Mouse (Mus musculus): Measurements from ENCODE around the gene Nek7. TPM values are rescaled to one million over a fixed set of nuclear protein-coding genes. Genes with fewer than 3 reads are reported as not detected.

Nek7 gene
- total and polyA plus RNA-seq, 3 experiments: 29.1 to 75.1 (median 63.7) TPM

- H3K4me3 ChIP-seq (replicated peaks in 1 of 3; ENCODE audit: low read depth in 2 of 3, low read length in 2 of 3, poor library complexity in 1 of 3): no peak overlapping the region
- in situ Hi-C loops (cut with MboI; ENCODE audit: low pct_ligation_motif_present, low pct_unique_long_range_greater_than_20kb, low sequenced_read_pairs): no loop called here
- H3K4me1 ChIP-seq (ENCODE audit: control insufficient read depth in 1 of 2, insufficient read depth in 2 of 2): peaks cover 13 to 78% of the 10 kb centered on the region in 2 experiments; a peak in 3 of 4 replicates
- dilution Hi-C loops (cut with MboI; ENCODE audit: extremely low pct_ligation_motif_present, extremely low pct_unique_long_range_greater_than_20kb, low sequenced_read_pairs): no loop called here
- peaks cover 0 to 30% of the 10 kb centered on the region in 2 experiments for H3K36me3 ChIP-seq (replicated peaks in 1 of 2; ENCODE audit: control insufficient read depth in 1 of 2, insufficient read depth in 1 of 2, low read length in 1 of 2)
- DNase-seq (ENCODE audit: extremely low read depth): no peak
- TF ChIP-seq MEF2A (IDR thresholded peaks at IDR 0.05; ENCODE audit: borderline replicate concordance, low read depth, low read length) (peak; percentile 70; the same call in 1 of the 2 replicates), GABPA (IDR thresholded peaks at IDR 0.05; ENCODE audit: insufficient replicate concordance, low read depth, low read length) (no peak), SIN3A (IDR thresholded peaks at IDR 0.05; ENCODE audit: low read length) (0 out of 2 replicates have a peak, but pooled peaks have one; percentile 23)
- H3K79me2 ChIP-seq (replicated peaks; ENCODE audit: control insufficient read depth, extremely low read depth, insufficient read depth, poor library complexity, severe bottlenecking): peaks cover 75% of the 10 kb centered on the region
- no peaks in the 10 kb centered on the region for H3K27me3 ChIP-seq (replicated peaks)
- H3K9me3 ChIP-seq (replicated peaks; ENCODE audit: low read length): no peaks in the 10 kb centered on the region
- peak overlapping the region; percentile 45 for H3K9ac ChIP-seq (ENCODE audit: insufficient read depth, low read depth)
- peak overlapping the region; percentile 16; the same call in 1 of the 2 replicates for H3K27ac ChIP-seq (ENCODE audit: insufficient read depth, low read depth)
- peak overlapping the region; percentile 80 for H3K4me2 ChIP-seq (ENCODE audit: insufficient read depth, low read depth, poor library complexity, severe bottlenecking)
These were observed 40.7 kb downstream of the Nek7 start for GRCm38 (mm10) chr1:138579207-138579606.

GRCm38 (mm10) chr1:138576803-138577202 is 43.1 kb downstream of the Nek7 start:
- peak; percentile 73 for TF ChIP-seq MXI1 (IDR thresholded peaks at IDR 0.05; ENCODE audit: low read depth, low read length)
- 0 out of 2 replicates have a peak, but pooled peaks have one; percentile 29 for TF ChIP-seq POLR2A (IDR thresholded peaks at IDR 0.05; ENCODE audit: low read depth, low read length)
- TF ChIP-seq NRF1 (IDR thresholded peaks at IDR 0.05; ENCODE audit: low read depth, low read length): 0 out of 2 replicates have a peak, but pooled peaks have one; percentile 33
- peak; percentile 91 for TF ChIP-seq IRF4 (IDR thresholded peaks at IDR 0.05; ENCODE audit: low read depth, low read length)
- TF ChIP-seq TCF12 (IDR thresholded peaks at IDR 0.05; ENCODE audit: low read depth, low read length): peak; percentile 82
- peak; percentile 93 for TF ChIP-seq ETS1 (conservative IDR thresholded peaks at IDR 0.05; ENCODE audit: low read depth, low read length)
- no peak for TF ChIP-seq USF1 (IDR thresholded peaks at IDR 0.05; ENCODE audit: low read depth, low read length)
- no peak for TF ChIP-seq CTCF (conservative IDR thresholded peaks at IDR 0.05 in 1 of 2, IDR thresholded peaks at IDR 0.05 in 1 of 2; ENCODE audit: low read depth in 2 of 2, low read length in 2 of 2)
- TF ChIP-seq SIN3A (IDR thresholded peaks at IDR 0.05; ENCODE audit: low read length): peak; percentile 83; the same call in 1 of the 2 replicates
- TF ChIP-seq TBP (conservative IDR thresholded peaks at IDR 0.05; ENCODE audit: low read depth, low read length): no peak
- TF ChIP-seq ZC3H11A (IDR thresholded peaks at IDR 0.05; ENCODE audit: low read depth, low read length): no peak
- peak; percentile 37; the same call in 1 of the 2 replicates for TF ChIP-seq ELF1 (IDR thresholded peaks at IDR 0.05; ENCODE audit: low read depth, low read length)
- TF ChIP-seq RCOR1 (conservative IDR thresholded peaks at IDR 0.05; ENCODE audit: low read depth, low read length): peak; percentile 50; the same call in 1 of the 2 replicates
- TF ChIP-seq JUN (IDR thresholded peaks at IDR 0.05; ENCODE audit: insufficient read depth, low read depth, low read length): peak; percentile 22; the same call in 1 of the 2 replicates
- TF ChIP-seq EP300 (IDR thresholded peaks at IDR 0.05; ENCODE audit: low read length): peak; percentile 75
- peak; percentile 82 for TF ChIP-seq BHLHE40 (IDR thresholded peaks at IDR 0.05; ENCODE audit: low read depth, low read length)
- peak; percentile 51; the same call in 1 of the 2 replicates for TF ChIP-seq CHD2 (IDR thresholded peaks at IDR 0.05; ENCODE audit: low read length)
- TF ChIP-seq MEF2A (IDR thresholded peaks at IDR 0.05; ENCODE audit: borderline replicate concordance, low read depth, low read length): peak; percentile 96
- 0 out of 2 replicates have a peak, but pooled peaks have one; percentile 35 for TF ChIP-seq MAFK (IDR thresholded peaks at IDR 0.05; ENCODE audit: insufficient replicate concordance, low read length)
- peak; percentile 40; the same call in 1 of the 2 replicates for TF ChIP-seq CHD1 (IDR thresholded peaks at IDR 0.05; ENCODE audit: low read depth, low read length)
- no peak for TF ChIP-seq MAX (IDR thresholded peaks at IDR 0.05; ENCODE audit: low read length)
- H3K4me3 ChIP-seq (replicated peaks in 1 of 3; ENCODE audit: low read depth in 2 of 3, low read length in 2 of 3, poor library complexity in 1 of 3): no peak overlapping the region
- peak; percentile 70 for DNase-seq (ENCODE audit: extremely low read depth)
- H3K9me3 ChIP-seq (replicated peaks; ENCODE audit: low read length): no peaks in the 10 kb centered on the region
- peak overlapping the region; percentile 48; the same call in 1 of the 2 replicates for H3K9ac ChIP-seq (ENCODE audit: insufficient read depth, low read depth)
- H3K4me1 ChIP-seq (ENCODE audit: control insufficient read depth in 1 of 2, insufficient read depth in 2 of 2): peaks cover 8 to 63% of the 10 kb centered on the region in 2 experiments; a peak in 3 of 4 replicates
- peaks cover 4 to 26% of the 10 kb centered on the region in 2 experiments for H3K36me3 ChIP-seq (replicated peaks in 1 of 2; ENCODE audit: control insufficient read depth in 1 of 2, insufficient read depth in 1 of 2, low read length in 1 of 2)
- H3K79me2 ChIP-seq (replicated peaks; ENCODE audit: control insufficient read depth, extremely low read depth, insufficient read depth, poor library complexity, severe bottlenecking): peaks cover 78% of the 10 kb centered on the region
- dilution Hi-C loops (cut with MboI; ENCODE audit: extremely low pct_ligation_motif_present, extremely low pct_unique_long_range_greater_than_20kb, low sequenced_read_pairs) (no loop called here), in situ Hi-C loops (cut with MboI; ENCODE audit: low pct_ligation_motif_present, low pct_unique_long_range_greater_than_20kb, low sequenced_read_pairs) (no loop called here)
- peak overlapping the region; percentile 86 for H3K27ac ChIP-seq (ENCODE audit: insufficient read depth, low read depth)
- H3K27me3 ChIP-seq (replicated peaks): no peaks in the 10 kb centered on the region
- H3K4me2 ChIP-seq (ENCODE audit: insufficient read depth, low read depth, poor library complexity, severe bottlenecking): peak overlapping the region; percentile 93

Data from CH12.LX (cell line).